18 mouse cellular contexts compared by ENCODE assay signal in the genomic region with DNA sequence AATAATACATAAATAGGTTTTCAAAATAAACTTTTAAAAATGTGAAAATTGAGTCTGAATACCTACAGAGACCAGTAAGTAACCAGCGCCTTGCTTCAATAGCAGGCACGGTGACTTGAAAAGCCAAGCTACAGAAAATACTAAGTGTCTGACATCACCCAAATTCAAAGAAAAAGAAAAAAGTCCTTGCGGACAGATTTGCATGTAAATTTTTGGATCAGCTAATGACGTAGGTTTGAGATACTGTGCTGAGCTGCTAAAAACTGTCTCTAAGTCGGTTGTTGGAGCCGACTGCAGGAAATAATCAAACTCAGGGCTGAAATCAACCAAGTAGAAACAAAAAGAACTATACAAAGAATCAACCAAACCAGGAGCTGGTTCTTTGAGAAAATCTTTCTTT.
DNase-seq lines count a peak whose midpoint lies in the region; ATAC-seq lines count a peak whose summit lies in the region.
"Had no signal": no experiment of that assay in that cellular context is flagged by ENCODE, and none has a peak within 500 bp of the region (broad histone marks: within the 10 kb centered on the region; RNA-seq: fewer than 3 reads in every experiment).

No protein-coding gene starts in this region.

- no peaks in the 10 kb centered on the region for H3K36me3 ChIP-seq in midbrain, embryonic 11.5 days (ENCODE audit: control insufficient read depth, insufficient read depth, low read length)
- H3K36me3 ChIP-seq in midbrain, embryonic 14.5 days (ENCODE audit: control insufficient read depth, insufficient read depth, low read length): no peaks in the 10 kb centered on the region
- H3K36me3 ChIP-seq in forebrain, embryonic 12.5 days (replicated peaks): no peaks in the 10 kb centered on the region
- no peaks in the 10 kb centered on the region for H3K36me3 ChIP-seq in forebrain, embryonic 16.5 days (ENCODE audit: control insufficient read depth, insufficient read depth)
- H3K36me3 ChIP-seq: embryonic facial prominence, embryonic 10.5 days; hindbrain, embryonic 13.5 days had no signal

- ATAC-seq in midbrain, embryonic 11.5 days (ENCODE audit: low FRiP score): no peak
- ATAC-seq in midbrain, embryonic 14.5 days (ENCODE audit: low FRiP score, low TSS enrichment): no peak
- ATAC-seq in forebrain, embryonic 12.5 days (ENCODE audit: low FRiP score): no peak; the same call in 1 of the 2 replicates
- ATAC-seq in forebrain, embryonic 16.5 days: no peak

- H3K4me2 ChIP-seq in midbrain, embryonic 11.5 days: no peak overlapping the region
- H3K4me2 ChIP-seq in midbrain, embryonic 14.5 days (ENCODE audit: low read length): no peak overlapping the region
- 0 out of 2 replicates have a peak overlapping the region, but pooled peaks have one; percentile 15 for H3K4me2 ChIP-seq in forebrain, embryonic 12.5 days
- peak overlapping the region; percentile 31; the same call in 1 of the 2 replicates for H3K4me2 ChIP-seq in forebrain, embryonic 16.5 days (ENCODE audit: low read length)
- H3K4me2 ChIP-seq: heart, embryonic 11.5 days; heart, embryonic 15.5 days; hindbrain, embryonic 13.5 days had no signal

- WGBS in midbrain, embryonic 11.5 days: 79% methylated on average over 6 of the region's 6 CpGs
- 70% methylated on average over 6 of the region's 6 CpGs for WGBS in midbrain, embryonic 14.5 days
- 31% methylated on average over 6 of the region's 6 CpGs for WGBS in forebrain, embryonic 12.5 days
- 12% methylated on average over 6 of the region's 6 CpGs for WGBS in forebrain, embryonic 16.5 days

- H3K27ac ChIP-seq in midbrain, embryonic 11.5 days (ENCODE audit: low read depth, low read length): no peak overlapping the region
- H3K27ac ChIP-seq in midbrain, embryonic 14.5 days (replicated peaks; ENCODE audit: low read depth, low read length): no peak overlapping the region
- 0 out of 2 replicates have a peak overlapping the region, but pooled peaks have one; percentile 36 for H3K27ac ChIP-seq in forebrain, embryonic 12.5 days
- H3K27ac ChIP-seq in forebrain, embryonic 16.5 days (ENCODE audit: low read length): no peak overlapping the region
- H3K27ac ChIP-seq: embryonic facial prominence, embryonic 10.5 days; heart, adult 2 months; heart, embryonic 15.5 days; hindbrain, embryonic 13.5 days had no signal

- peak; percentile 49 for DNase-seq in midbrain, embryonic 11.5 days (ENCODE audit: low spot score, missing footprints)
- no peak for DNase-seq in midbrain, embryonic 14.5 days
- DNase-seq in Muller cell, postnatal 12 days (ENCODE audit: inconsistent ontology term): no peak
- no peak for DNase-seq in kidney, adult 8-10 months
- DNase-seq: adrenal gland, postnatal 10 days; cerebellum, adult 18-20 months; cerebellum, adult 9-11 months; cerebellum, postnatal 36 days; gastrocnemius, postnatal 14 days; heart, adult 2 months; heart, postnatal 14 days; kidney, adult 11 months had no signal

- no peaks in the 10 kb centered on the region for H3K9me3 ChIP-seq in midbrain, embryonic 11.5 days (ENCODE audit: control insufficient read depth, low read length)
- H3K9me3 ChIP-seq in midbrain, embryonic 14.5 days (ENCODE audit: control insufficient read depth, low read length): no peaks in the 10 kb centered on the region
- H3K9me3 ChIP-seq in forebrain, embryonic 12.5 days: no peaks in the 10 kb centered on the region
- H3K9me3 ChIP-seq in forebrain, embryonic 16.5 days (ENCODE audit: control insufficient read depth, low read length): no peaks in the 10 kb centered on the region
- H3K9me3 ChIP-seq: embryonic facial prominence, embryonic 10.5 days; heart, embryonic 15.5 days; hindbrain, embryonic 13.5 days had no signal

- H3K27me3 ChIP-seq in midbrain, embryonic 11.5 days (ENCODE audit: control insufficient read depth, insufficient read depth, low read length): no peaks in the 10 kb centered on the region
- no peaks in the 10 kb centered on the region for H3K27me3 ChIP-seq in midbrain, embryonic 14.5 days (ENCODE audit: control insufficient read depth, insufficient read depth, low read length)
- no peaks in the 10 kb centered on the region for H3K27me3 ChIP-seq in forebrain, embryonic 12.5 days
- no peaks in the 10 kb centered on the region for H3K27me3 ChIP-seq in forebrain, embryonic 16.5 days (replicated peaks; ENCODE audit: control insufficient read depth, insufficient read depth, low read length)
- H3K27me3 ChIP-seq: heart, embryonic 15.5 days; hindbrain, embryonic 13.5 days had no signal

- no peak overlapping the region for H3K9ac ChIP-seq in midbrain, embryonic 11.5 days (ENCODE audit: low read length)
- H3K9ac ChIP-seq in midbrain, embryonic 14.5 days (replicated peaks; ENCODE audit: low read length): no peak overlapping the region
- no peak overlapping the region for H3K9ac ChIP-seq in forebrain, embryonic 12.5 days
- no peak overlapping the region for H3K9ac ChIP-seq in forebrain, embryonic 16.5 days (replicated peaks; ENCODE audit: low read depth, low read length)
- H3K9ac ChIP-seq: heart, embryonic 15.5 days; hindbrain, embryonic 13.5 days had no signal

- H3K4me1 ChIP-seq in midbrain, embryonic 11.5 days (ENCODE audit: control insufficient read depth, insufficient read depth, low read length): no peaks in the 10 kb centered on the region
- H3K4me1 ChIP-seq in midbrain, embryonic 14.5 days (ENCODE audit: control insufficient read depth, insufficient read depth, low read length): no peaks in the 10 kb centered on the region
- H3K4me1 ChIP-seq in forebrain, embryonic 12.5 days: peaks cover 5% of the 10 kb centered on the region; the same call in 1 of the 2 replicates
- peaks cover 6% of the 10 kb centered on the region for H3K4me1 ChIP-seq in forebrain, embryonic 16.5 days (replicated peaks; ENCODE audit: control insufficient read depth, insufficient read depth, low read length)
- H3K4me1 ChIP-seq: embryonic facial prominence, embryonic 10.5 days; heart, embryonic 15.5 days; hindbrain, embryonic 13.5 days had no signal

- no peak overlapping the region for H3K4me3 ChIP-seq in midbrain, embryonic 11.5 days (ENCODE audit: low read depth, low read length)
- no peak overlapping the region for H3K4me3 ChIP-seq in midbrain, embryonic 14.5 days (replicated peaks; ENCODE audit: low read depth, low read length)
- H3K4me3 ChIP-seq in forebrain, embryonic 12.5 days (replicated peaks): no peak overlapping the region
- no peak overlapping the region for H3K4me3 ChIP-seq in forebrain, embryonic 16.5 days (replicated peaks; ENCODE audit: low read length)
- H3K4me3 ChIP-seq: embryonic facial prominence, embryonic 10.5 days; heart, adult 2 months; heart, embryonic 15.5 days; hindbrain, embryonic 13.5 days had no signal

Comparison
In these comparisons a context has a peak if more than half of its experiments do, and no peak if none do; other contexts are left out.
1. H3K4me2 ChIP-seq: peak in forebrain, embryonic 12.5 days (single experiment) and forebrain, embryonic 16.5 days (single experiment); none in midbrain, embryonic 11.5 days (single experiment) and midbrain, embryonic 14.5 days (single experiment).